ENCODE assay signal across 8 mouse cellular contexts in genomic region chr2:163597661-163598060, GRCm38 (mm10). TPM values are rescaled to one million over a fixed set of nuclear protein-coding genes. Genes with fewer than 3 reads are reported as not detected.
DNase-seq lines count a peak whose midpoint lies in the region; ATAC-seq lines count a peak whose summit lies in the region.

No protein-coding gene starts in this region.

- peak; percentile 39; the same call in 1 of the 2 replicates for ATAC-seq in neutrophil, adult 5-6 weeks (ENCODE audit: extremely low read depth, insufficient number of reproducible peaks, low FRiP score, poor library complexity, severe bottlenecking)
- no peak for ATAC-seq in erythroblast, adult 5-6 weeks (replicated peaks; ENCODE audit: low FRiP score, poor library complexity, severe bottlenecking)

- intact Hi-C loops in left cerebral cortex, postnatal 25 days (cut with DNase I): no loop called here
- intact Hi-C loops in left cerebral cortex, postnatal 36 days (cut with DNase I): no loop called here

- DNase-seq in adrenal gland, adult (ENCODE audit: inconsistent age in 2 of 2, low spot score in 1 of 2): peak; percentile 41 to 73
- DNase-seq in adrenal gland, adult 18-20 months (ENCODE audit: low spot score in 2 of 2): no peak
- peak; percentile 48 to 63 for DNase-seq in left cerebral cortex, postnatal 25 days (ENCODE audit: low spot score in 2 of 2)
- DNase-seq in left cerebral cortex, postnatal 36 days (ENCODE audit: low spot score in 2 of 2): no peak
- peak; percentile 74 for DNase-seq in adipocyte (ENCODE audit: low spot score)
- DNase-seq in kidney, postnatal 36 days: peak; percentile 89 to 90

RNA-seq across cellular contexts. Expression of gene Ttpal, which starts 4.5 kb away (rescaled TPM):
- total RNA-seq in adrenal gland, adult 18-20 months (2021): 10 to 100 TPM; 29.2 to 34.0 TPM
- 10 to 100 TPM; 69.4 to 71.3 TPM for total RNA-seq in left cerebral cortex, postnatal 25 days (2021)
- 10 to 100 TPM; 63.0 to 70.7 TPM for total RNA-seq in left cerebral cortex, postnatal 36 days (2021)
- total RNA-seq in neutrophil, adult 5-6 weeks (2017): 79.6 and 87.1 TPM in 2 replicates
- total RNA-seq in erythroblast, adult 5-6 weeks (2015; ENCODE audit: low replicate concordance): 6.5 and 10.0 TPM in 2 replicates
- total RNA-seq in erythroblast, adult 5-6 weeks (2017; ENCODE audit: low replicate concordance): 5.5 and 8.8 TPM in 2 replicates

RNA-seq across cellular contexts. Expression of gene Serinc3, which starts 47.3 kb away (rescaled TPM):
- 100 to 1,000 TPM; 521 to 567 TPM for total RNA-seq in adrenal gland, adult 18-20 months (2021)
- total RNA-seq in left cerebral cortex, postnatal 25 days (2021): 100 to 1,000 TPM; 243 to 244 TPM
- 100 to 1,000 TPM; 224 to 251 TPM for total RNA-seq in left cerebral cortex, postnatal 36 days (2021)
- 754 and 769 TPM in 2 replicates for total RNA-seq in neutrophil, adult 5-6 weeks (2017)
- 1,365 and 1,400 TPM in 2 replicates for total RNA-seq in erythroblast, adult 5-6 weeks (2015; ENCODE audit: low replicate concordance)
- total RNA-seq in erythroblast, adult 5-6 weeks (2017; ENCODE audit: low replicate concordance): 1,814 and 2,055 TPM in 2 replicates

Comparison
In these comparisons a context has a peak if more than half of its experiments do, and no peak if none do; other contexts are left out.
1. DNase-seq: peak in adrenal gland, adult (2 of 2), left cerebral cortex, postnatal 25 days (2 of 2), adipocyte (single experiment) and kidney, postnatal 36 days (2 of 2); none in adrenal gland, adult 18-20 months (0 of 2) and left cerebral cortex, postnatal 36 days (0 of 2).